Mouse (Mus musculus) MEL (cell line): Measurements from ENCODE around the gene Gclc. TPM values are rescaled to one million over a fixed set of nuclear protein-coding genes. Genes with fewer than 3 reads are reported as not detected.

Experiments
- DNase-seq: peaks from one replicate; pipeline ENCODE4 v3.0.0; 2011; ENCODE audit warnings: low read depth, low spot score
- H3K27ac ChIP-seq: 2 replicates; pipeline ENCODE4 v1.5.1; 2012; ENCODE audit warnings: low read depth, mild to moderate bottlenecking, control low read depth, low read length, moderate library complexity; ENCODE audit not compliant: control insufficient read depth
- H3K27me3 ChIP-seq, 2 experiments: fragments of 150-350 bp in 1 of 2; sonication (generic) in 1 of 2; 2 replicates each; pipeline ENCODE4 v1.6.1; 2012; ENCODE audit warnings: low read length in 2 of 2, mild to moderate bottlenecking in 2 of 2, improper control_type of control experiment in 1 of 2, moderate library complexity in 1 of 2; ENCODE audit not compliant: insufficient read depth in 2 of 2, control insufficient read depth in 1 of 2
- H3K36me3 ChIP-seq, 2 experiments: 2 replicates each; pipeline ENCODE4 v1.6.1; 2012 to 2014; ENCODE audit warnings: low read length in 2 of 2, improper control_type of control experiment in 1 of 2, inconsistent platforms in 1 of 2, mild to moderate bottlenecking in 1 of 2; ENCODE audit not compliant: insufficient read depth in 2 of 2, control insufficient read depth in 1 of 2
- H3K4me1 ChIP-seq, 2 experiments: fragments of 150-350 bp in 1 of 2; sonication (generic) in 1 of 2; 2 replicates each; pipeline ENCODE4 v1.6.1; 2012; ENCODE audit warnings: low read length in 2 of 2, improper control_type of control experiment in 1 of 2, mild to moderate bottlenecking in 1 of 2; ENCODE audit not compliant: insufficient read depth in 2 of 2, control insufficient read depth in 1 of 2
- H3K4me3 ChIP-seq, 2 experiments: fragments of 150-350 bp in 1 of 2; sonication (generic) in 1 of 2; 2 replicates each; pipeline ENCODE4 v1.5.1; 2012; ENCODE audit warnings: low read depth in 2 of 2, low read length in 2 of 2, mild to moderate bottlenecking in 2 of 2, moderate library complexity in 2 of 2, control low read depth in 1 of 2, improper control_type of control experiment in 1 of 2; ENCODE audit not compliant: control insufficient read depth in 1 of 2, insufficient read depth in 1 of 2
- H3K79me2 ChIP-seq: 2 replicates; pipeline ENCODE4 v1.6.1; 2012; ENCODE audit warnings: mild to moderate bottlenecking, low read length, moderate library complexity; ENCODE audit not compliant: control insufficient read depth, poor library complexity, insufficient read depth
- H3K9ac ChIP-seq: 2 replicates; pipeline ENCODE4 v1.6.1; 2012; ENCODE audit warnings: low read depth, mild to moderate bottlenecking, control low read depth, low read length, moderate library complexity; ENCODE audit not compliant: control insufficient read depth, poor library complexity, severe bottlenecking
- H3K9me3 ChIP-seq: fragments of 150-350 bp; sonication (generic); replicated peaks from 2 replicates; pipeline ENCODE4 v1.6.1; 2012; ENCODE audit warnings: mild to moderate bottlenecking, low read length, improper control_type of control experiment, moderate library complexity; ENCODE audit not compliant: insufficient read depth
- CTCF ChIP-seq, 3 experiments: IDR thresholded peaks in 2 of 3; conservative IDR thresholded peaks in 1 of 3; 2 replicates each; pipeline ENCODE4 v1.5.1; 2011 to 2012; ENCODE audit warnings: low read length in 3 of 3, low read depth in 2 of 3, mild to moderate bottlenecking in 2 of 3, improper control_type of control experiment in 1 of 3, inconsistent platforms in 1 of 3, mixed read lengths in 1 of 3, moderate library complexity in 1 of 3; ENCODE audit not compliant: control insufficient read depth in 1 of 3, insufficient read depth in 1 of 3, poor library complexity in 1 of 3, severe bottlenecking in 1 of 3
- ELF1 ChIP-seq: IDR thresholded peaks from 2 replicates; pipeline ENCODE4 v1.6.1; 2014; ENCODE audit warnings: low read depth, mild to moderate bottlenecking, inconsistent platforms, low read length, improper control_type of control experiment, moderate library complexity
- ETS1 ChIP-seq: IDR thresholded peaks from 2 replicates; pipeline ENCODE4 v1.6.1; 2012; ENCODE audit warnings: low read depth, mild to moderate bottlenecking, inconsistent platforms, low read length, improper control_type of control experiment, moderate library complexity
- GATA1 ChIP-seq: IDR thresholded peaks from 2 replicates; pipeline ENCODE4 v1.6.1; 2011; ENCODE audit warnings: low read depth, low read length, improper control_type of control experiment
- JUND ChIP-seq: IDR thresholded peaks from 2 replicates; pipeline ENCODE4 v1.6.1; 2011; ENCODE audit warnings: low read depth, mild to moderate bottlenecking, improper control_type of control experiment, low read length
- KAT2A ChIP-seq: conservative IDR thresholded peaks from 2 replicates; pipeline ENCODE4 v1.6.1; 2012; ENCODE audit warnings: low read depth, low read length, improper control_type of control experiment, inconsistent platforms
- MAFK ChIP-seq: IDR thresholded peaks from 2 replicates; pipeline ENCODE4 v1.6.1; 2011; ENCODE audit warnings: low read depth, mild to moderate bottlenecking, low read length, improper control_type of control experiment, borderline replicate concordance
- MXI1 ChIP-seq: IDR thresholded peaks from 2 replicates; pipeline ENCODE4 v1.6.1; 2011; ENCODE audit warnings: mild to moderate bottlenecking, low read depth, low read length, improper control_type of control experiment
- MYB ChIP-seq: IDR thresholded peaks from 2 replicates; pipeline ENCODE4 v1.6.1; 2011; ENCODE audit warnings: mild to moderate bottlenecking, low read depth, low read length, improper control_type of control experiment
- MYC ChIP-seq: IDR thresholded peaks from 2 replicates; pipeline ENCODE4 v1.6.1; 2011; ENCODE audit warnings: low read depth, mild to moderate bottlenecking, low read length, improper control_type of control experiment, moderate library complexity
- NRF1 ChIP-seq: IDR thresholded peaks from 2 replicates; pipeline ENCODE4 v1.6.1; 2014; ENCODE audit warnings: low read depth, mild to moderate bottlenecking, inconsistent platforms, low read length, improper control_type of control experiment, moderate library complexity; ENCODE audit not compliant: poor library complexity, insufficient read depth, severe bottlenecking
- POLR2A ChIP-seq, 2 experiments: IDR thresholded peaks; 2 replicates each; pipeline ENCODE4 v1.6.1; 2011 to 2012; ENCODE audit warnings: low read length in 2 of 2, mild to moderate bottlenecking in 2 of 2, control low read depth in 1 of 2, improper control_type of control experiment in 1 of 2, low read depth in 1 of 2, moderate library complexity in 1 of 2; ENCODE audit not compliant: control insufficient read depth in 1 of 2, insufficient read depth in 1 of 2, poor library complexity in 1 of 2
- POLR2AphosphoS2 ChIP-seq: IDR thresholded peaks from 2 replicates; pipeline ENCODE4 v1.6.1; 2011; ENCODE audit warnings: low read length, improper control_type of control experiment
- RAD21 ChIP-seq: IDR thresholded peaks from 2 replicates; pipeline ENCODE4 v1.6.1; 2011; ENCODE audit warnings: mild to moderate bottlenecking, low read depth, low read length, improper control_type of control experiment
- SMC3 ChIP-seq: IDR thresholded peaks from 2 replicates; pipeline ENCODE4 v1.6.1; 2011; ENCODE audit warnings: low read depth, low read length, improper control_type of control experiment
- TAL1 ChIP-seq: IDR thresholded peaks from 2 replicates; pipeline ENCODE4 v1.6.1; 2012; ENCODE audit warnings: mild to moderate bottlenecking, inconsistent platforms, low read length, moderate library complexity, mixed read lengths
- UBTF ChIP-seq: IDR thresholded peaks from 2 replicates; pipeline ENCODE4 v1.6.1; 2012; ENCODE audit warnings: low read depth, mild to moderate bottlenecking, inconsistent platforms, low read length, improper control_type of control experiment, moderate library complexity, borderline replicate concordance; ENCODE audit not compliant: insufficient read depth
- USF2 ChIP-seq, 2 experiments: IDR thresholded peaks; 2 replicates each; pipeline ENCODE4 v1.6.1; 2011 to 2012; ENCODE audit warnings: improper control_type of control experiment in 2 of 2, low read length in 2 of 2, borderline replicate concordance in 1 of 2, inconsistent platforms in 1 of 2, low read depth in 1 of 2, mild to moderate bottlenecking in 1 of 2; ENCODE audit not compliant: insufficient read depth in 1 of 2
- polyA plus RNA-seq, 2 experiments: library from polyadenylated mRNA; stranded (reverse) in 1 of 2; unstranded in 1 of 2; fragments of >175 nt in 1 of 2; fragments of >200 nt in 1 of 2; gene quantifications; 2 replicates each; pipeline versions ENCODE4 v1.2.1 to v1.2.4; 2012; ENCODE audit warnings: low replicate concordance in 2 of 2, low read depth in 1 of 2; ENCODE audit not compliant: insufficient read length in 2 of 2, insufficient read depth in 1 of 2, missing spikeins in 1 of 2
- total RNA-seq: library from RNA; depleted of rRNA; stranded (reverse); fragments of 300-350 nt; gene quantifications from 2 replicates; pipeline ENCODE4 v1.2.3, GENCODE M21; 2012

Gclc gene
- total and polyA plus RNA-seq, 3 experiments: 22.6 to 84.8 (median 50.4) TPM

- no peak for DNase-seq
- no peak for TF ChIP-seq MAFK
- TF ChIP-seq GATA1: no peak
- TF ChIP-seq SMC3: no peak
- Histone ChIP-seq H3K9ac (no peak overlapping the region), H3K4me3 (no peak overlapping the region), H3K27ac (no peak overlapping the region), H3K27me3 (no peaks in the 10 kb centered on the region; a peak in 2 of 4 replicates), H3K36me3 (peaks cover 0 to 2% of the 10 kb centered on the region in 2 experiments; a peak in 1 of 4 replicates), H3K79me2 (no peaks in the 10 kb centered on the region), H3K9me3 (no peaks in the 10 kb centered on the region), H3K4me1 (no peaks in the 10 kb centered on the region)
These were observed 43.2 kb upstream of the Gclc start for GRCm38 (mm10) chr9:77711021-77711569.

DNA sequence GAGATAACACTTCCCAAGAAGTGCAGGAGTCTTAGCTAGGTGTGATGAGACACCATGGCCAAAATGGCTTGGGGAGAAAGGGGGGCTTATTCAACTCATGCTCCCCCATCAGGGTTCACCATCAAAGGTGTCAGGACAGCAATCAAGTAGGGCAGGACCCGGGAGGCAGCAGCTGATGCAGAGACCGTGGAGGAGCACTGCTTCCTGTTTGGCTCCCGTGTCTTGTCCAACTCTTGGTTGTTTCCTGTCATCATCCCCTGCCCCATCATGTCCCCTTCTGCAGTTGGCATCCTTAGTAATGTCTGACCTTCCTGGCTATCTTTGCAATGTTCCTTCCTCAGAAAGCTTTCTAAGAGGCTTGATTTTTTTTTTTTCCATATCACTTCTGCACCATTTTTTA is 41.5 kb upstream of the Gclc start:
- H3K4me1 ChIP-seq: no peaks in the 10 kb centered on the region
- peaks cover 0 to 2% of the 10 kb centered on the region in 2 experiments; a peak in 1 of 4 replicates for H3K36me3 ChIP-seq
- H3K27ac ChIP-seq: no peak overlapping the region
- no peak for DNase-seq
- TF ChIP-seq ETS1 (no peak), USF2 (IDR thresholded peaks at IDR 0.05; ENCODE audit: borderline replicate concordance in 1 of 2, insufficient read depth in 1 of 2, low read depth in 1 of 2, low read length in 2 of 2) (no peak), MAFK (no peak), KAT2A (no peak), UBTF (no peak), TAL1 (no peak), JUND (no peak), MXI1 (no peak), POLR2AphosphoS2 (no peak), RAD21 (no peak), MYB (no peak), NRF1 (no peak), POLR2A (IDR thresholded peaks at IDR 0.05; ENCODE audit: control insufficient read depth in 1 of 2, insufficient read depth in 1 of 2, low read depth in 1 of 2, low read length in 2 of 2, poor library complexity in 1 of 2) (no peak), ELF1 (no peak), MYC (no peak), CTCF (IDR thresholded peaks at IDR 0.05 in 2 of 3, conservative IDR thresholded peaks at IDR 0.05 in 1 of 3; ENCODE audit: control insufficient read depth in 1 of 3, insufficient read depth in 1 of 3, low read depth in 2 of 3, low read length in 3 of 3, poor library complexity in 1 of 3, severe bottlenecking in 1 of 3) (no peak)
- no peaks in the 10 kb centered on the region for H3K79me2 ChIP-seq
- H3K9me3 ChIP-seq: no peaks in the 10 kb centered on the region
- H3K27me3 ChIP-seq: no peaks in the 10 kb centered on the region; a peak in 3 of 4 replicates
- H3K9ac ChIP-seq: no peak overlapping the region
- H3K4me3 ChIP-seq: no peak overlapping the region
